Mouse (Mus musculus): ENCODE measurements around the gene Aldh9a1. TPM values are rescaled to one million over a fixed set of nuclear protein-coding genes. Genes with fewer than 3 reads are reported as not detected.

Aldh9a1 gene
- polyA plus RNA-seq, 2 experiments, result 32.7 to 46.7 TPM

DNA sequence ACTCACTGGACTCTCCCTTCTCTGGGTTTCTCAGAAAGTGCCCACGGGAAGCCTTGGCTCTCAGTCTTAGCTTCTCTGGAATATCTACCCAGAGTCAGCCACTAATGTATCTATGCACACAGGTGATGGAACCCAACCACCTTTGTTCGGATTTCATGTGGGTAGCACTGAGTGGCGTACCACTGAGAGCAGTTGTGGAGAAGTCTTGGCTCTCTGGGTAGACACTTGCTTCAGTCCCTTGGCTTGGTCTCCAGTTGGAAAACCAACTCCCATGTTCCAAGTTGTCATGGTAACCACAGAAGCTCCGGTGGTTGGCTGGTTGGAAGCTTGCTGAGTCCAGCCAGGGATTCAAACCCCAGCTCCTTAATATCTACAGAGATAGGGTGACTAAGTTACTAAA, 59.8 kb downstream of the Aldh9a1 start:
- WGBS, result 80% methylated on average over 4 of the region's 4 CpGs
- no peak for ATAC-seq (ENCODE audit: low FRiP score, low read depth)
- no peaks in the 10 kb centered on the region for H3K4me1 ChIP-seq (ENCODE audit: control insufficient read depth, insufficient read depth, low read length)
- TF ChIP-seq POLR2A (IDR thresholded peaks at IDR 0.05; ENCODE audit: borderline replicate concordance, extremely low read depth, insufficient read depth, insufficient read length), result no peak
- H3K27me3 ChIP-seq (ENCODE audit: control insufficient read depth, insufficient read depth, low read length), result no peaks in the 10 kb centered on the region; the same call in 1 of the 2 replicates
- H3K27ac ChIP-seq (replicated peaks; ENCODE audit: low read depth, low read length), result no peak overlapping the region
- no peak for DNase-seq (ENCODE audit: low spot score)
- H3K4me2 ChIP-seq (replicated peaks; ENCODE audit: low read depth, low read length, severe bottlenecking), result no peak overlapping the region
- H3K9ac ChIP-seq (ENCODE audit: low read depth, low read length, severe bottlenecking), result no peak overlapping the region
- no peaks in the 10 kb centered on the region for H3K36me3 ChIP-seq (ENCODE audit: control insufficient read depth, insufficient read depth, low read length)
- H3K9me3 ChIP-seq (ENCODE audit: control insufficient read depth, low read length), result no peaks in the 10 kb centered on the region
- no peak overlapping the region for H3K4me3 ChIP-seq (replicated peaks; ENCODE audit: low read length)

- H3K27me3 ChIP-seq (ENCODE audit: control insufficient read depth, insufficient read depth, low read length), result no peaks in the 10 kb centered on the region; the same call in 1 of the 2 replicates
- TF ChIP-seq POLR2A (IDR thresholded peaks at IDR 0.05; ENCODE audit: borderline replicate concordance, extremely low read depth, insufficient read depth, insufficient read length), result no peak
- H3K27ac ChIP-seq (replicated peaks; ENCODE audit: low read depth, low read length), result no peak overlapping the region
- H3K4me1 ChIP-seq (ENCODE audit: control insufficient read depth, insufficient read depth, low read length), result no peaks in the 10 kb centered on the region
- no peaks in the 10 kb centered on the region for H3K9me3 ChIP-seq (ENCODE audit: control insufficient read depth, low read length)
- DNase-seq (ENCODE audit: low spot score), result peak; percentile 51
- H3K36me3 ChIP-seq (ENCODE audit: control insufficient read depth, insufficient read depth, low read length), result no peaks in the 10 kb centered on the region
- no peak overlapping the region for H3K4me2 ChIP-seq (replicated peaks; ENCODE audit: low read depth, low read length, severe bottlenecking)
- ATAC-seq (ENCODE audit: low FRiP score, low read depth), result 0 out of 2 replicates have a peak, but pooled peaks have one; percentile 44
- H3K4me3 ChIP-seq (replicated peaks; ENCODE audit: low read length), result no peak overlapping the region
- H3K9ac ChIP-seq (ENCODE audit: low read depth, low read length, severe bottlenecking), result no peak overlapping the region
- 52% methylated on average over 12 of the region's 12 CpGs for whole genome bisulfite sequencing
Observed at GRCm38 (mm10) chr1:167411991-167412715, 62.4 kb downstream of the Aldh9a1 start.

DNA sequence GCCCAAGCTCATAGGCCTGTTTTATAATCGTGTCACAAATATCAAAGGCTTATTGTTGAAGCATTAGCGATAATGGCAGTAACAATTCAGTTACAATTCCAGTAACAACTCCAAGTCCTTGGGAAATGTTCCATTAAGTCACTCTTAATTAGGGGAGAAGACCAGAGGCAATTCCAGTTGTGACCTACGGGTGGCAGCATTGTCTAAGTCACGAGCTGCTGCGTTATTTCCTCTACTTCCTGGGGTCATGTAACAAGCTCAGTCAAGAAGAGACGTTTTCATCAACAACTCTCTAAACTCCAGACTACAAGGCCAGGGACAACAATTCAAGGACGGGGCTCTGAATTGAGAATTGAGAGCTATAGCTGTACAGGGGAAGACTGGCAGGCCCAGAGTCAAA, 65.1 kb downstream of the Aldh9a1 start:
- WGBS, result 3% methylated on average over 7 of the region's 7 CpGs
- H3K4me3 ChIP-seq (replicated peaks; ENCODE audit: low read length), result no peak overlapping the region
- H3K4me2 ChIP-seq (replicated peaks; ENCODE audit: low read depth, low read length, severe bottlenecking), result no peak overlapping the region
- no peaks in the 10 kb centered on the region for H3K9me3 ChIP-seq (ENCODE audit: control insufficient read depth, low read length)
- peak; percentile 80 for DNase-seq (ENCODE audit: low spot score)
- H3K27me3 ChIP-seq (ENCODE audit: control insufficient read depth, insufficient read depth, low read length), result no peaks in the 10 kb centered on the region; the same call in 1 of the 2 replicates
- TF ChIP-seq POLR2A (IDR thresholded peaks at IDR 0.05; ENCODE audit: borderline replicate concordance, extremely low read depth, insufficient read depth, insufficient read length), result no peak
- H3K27ac ChIP-seq (replicated peaks; ENCODE audit: low read depth, low read length), result no peak overlapping the region
- no peak overlapping the region for H3K9ac ChIP-seq (ENCODE audit: low read depth, low read length, severe bottlenecking)
- no peaks in the 10 kb centered on the region for H3K36me3 ChIP-seq (ENCODE audit: control insufficient read depth, insufficient read depth, low read length)
- H3K4me1 ChIP-seq (ENCODE audit: control insufficient read depth, insufficient read depth, low read length), result no peaks in the 10 kb centered on the region
- ATAC-seq (ENCODE audit: low FRiP score, low read depth), result no peak

Small RNAs within 50 kb of the gene (microRNA-seq; reads per million reads assigned to microRNA genes)
- not detected for gene Gm25911

Other genes with a start within 250 kb of the Aldh9a1 start
- gene Uck2, start 64.7 kb upstream of the Aldh9a1 start, polyA plus RNA-seq (2012; rRNA removed), result 42.5 and 45.7 TPM in 2 replicates
- gene Uck2, start 64.7 kb upstream of the Aldh9a1 start, polyA plus RNA-seq (2014; fragmentation: Nextera tagmentation; extraction: Ambion mirVana), result 69.3 and 78.2 TPM in 2 replicates
- gene Tmco1, start 41.6 kb upstream of the Aldh9a1 start, polyA plus RNA-seq (2012; rRNA removed), result 73.4 and 86.4 TPM in 2 replicates
- 84.6 and 86.5 TPM in 2 replicates for gene Tmco1, start 41.6 kb upstream of the Aldh9a1 start, polyA plus RNA-seq (2014; fragmentation: Nextera tagmentation; extraction: Ambion mirVana)
- gene Mgst3, start 43.9 kb downstream of the Aldh9a1 start, polyA plus RNA-seq (2012; rRNA removed), result 45.7 and 52.0 TPM in 2 replicates
- 58.3 and 59.6 TPM in 2 replicates for gene Mgst3, start 43.9 kb downstream of the Aldh9a1 start, polyA plus RNA-seq (2014; fragmentation: Nextera tagmentation; extraction: Ambion mirVana)
- gene Lrrc52, start 116.8 kb downstream of the Aldh9a1 start, polyA plus RNA-seq (2012; rRNA removed), result 0.05 TPM in 1 of 2 replicates, not detected in the other
- gene Lrrc52, start 116.8 kb downstream of the Aldh9a1 start, polyA plus RNA-seq (2014; fragmentation: Nextera tagmentation; extraction: Ambion mirVana), result 0.29 TPM in 1 of 2 replicates, not detected in the other
- 16.9 and 17.9 TPM in 2 replicates for gene Rxrg, start 248.4 kb downstream of the Aldh9a1 start, polyA plus RNA-seq (2012; rRNA removed)
- 21.1 and 24.4 TPM in 2 replicates for gene Rxrg, start 248.4 kb downstream of the Aldh9a1 start, polyA plus RNA-seq (2014; fragmentation: Nextera tagmentation; extraction: Ambion mirVana)

Data from limb, embryonic 14.5 days (tissue).